Mouse (Mus musculus): ENCODE data around the gene Mrps5. TPM values are rescaled to one million over a fixed set of nuclear protein-coding genes. Genes with fewer than 3 reads are reported as not detected.

The Mrps5 gene
- 19.1 TPM for polyA plus RNA-seq (2014; fragmentation: Illumina TruSeq; extraction: RNeasy Lipid Tissue Mini Kit (QIAGEN cat#74804); ENCODE audit: low read depth, low replicate concordance)

DNA sequence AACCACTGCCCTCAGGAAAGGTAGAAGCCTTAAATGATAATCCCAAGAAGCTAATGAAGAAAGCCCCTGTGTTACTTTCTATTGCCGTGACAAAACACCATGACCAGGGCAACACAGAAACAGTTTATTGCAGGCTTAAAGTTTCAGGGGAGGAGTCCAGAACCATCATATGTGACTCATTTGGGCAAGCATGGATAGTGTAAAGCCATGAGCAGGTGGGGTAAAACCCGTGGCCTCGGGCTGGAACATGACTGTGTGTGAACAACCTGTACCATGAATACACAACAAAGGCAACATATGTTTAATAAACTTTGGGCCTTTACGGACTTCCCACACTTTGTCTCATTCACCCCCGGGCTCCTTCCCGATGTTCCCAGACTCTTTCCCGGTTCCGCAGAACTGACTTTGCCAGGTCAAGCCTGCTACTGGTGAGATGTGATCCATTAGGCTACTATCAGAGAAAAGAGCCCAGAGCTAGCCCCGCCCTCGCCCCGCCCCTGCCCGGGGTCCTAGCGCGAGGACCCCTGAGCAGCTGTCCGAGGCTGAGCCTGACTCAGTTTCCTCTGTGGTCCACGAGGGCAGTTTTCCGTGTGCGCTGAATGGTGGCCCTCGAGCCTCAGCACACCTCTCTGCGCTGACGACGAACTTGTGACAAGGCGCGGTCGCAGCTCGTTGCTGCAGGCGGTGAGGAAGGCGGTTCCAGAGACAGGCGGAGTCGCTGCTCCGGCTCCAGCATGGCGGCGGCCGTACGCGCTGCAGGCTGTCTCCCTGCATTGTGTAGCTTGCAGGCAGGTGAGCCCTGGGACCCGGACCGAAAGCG lies at the start of gene Mrps5, which contains the start of gene Zfp661:
Gene Mrps5, plus strand, starts transcription at position 529 of the 820 bp plus-strand sequence.
Gene Zfp661, minus strand, starts transcription at position 401 of the 820 bp plus-strand sequence.

DNA sequence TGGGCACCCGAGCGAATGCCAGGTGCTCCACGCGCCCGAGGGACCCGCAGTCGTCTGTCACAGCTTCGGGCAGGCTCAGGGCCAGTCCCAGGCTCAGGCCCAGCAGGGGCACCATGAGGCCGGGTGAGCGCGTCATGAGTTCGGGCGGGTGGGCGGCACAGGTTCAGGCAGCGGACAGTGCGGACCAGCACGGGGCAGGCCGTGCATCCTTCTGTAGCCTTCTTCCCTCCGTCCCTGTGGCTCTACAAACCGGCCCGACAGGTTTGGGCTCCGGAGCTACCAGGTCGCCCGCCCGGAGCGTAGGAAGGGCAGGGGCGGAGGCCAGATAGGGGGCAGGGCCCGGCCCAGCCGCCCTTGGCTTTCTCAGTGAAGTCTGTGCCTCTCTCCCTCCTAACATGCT lies 45.8 kb upstream of the Mrps5 start, which contains the start of gene Prom2:
Gene Prom2, minus strand, starts transcription at position 283 of the 400 bp plus-strand sequence.

DNA sequence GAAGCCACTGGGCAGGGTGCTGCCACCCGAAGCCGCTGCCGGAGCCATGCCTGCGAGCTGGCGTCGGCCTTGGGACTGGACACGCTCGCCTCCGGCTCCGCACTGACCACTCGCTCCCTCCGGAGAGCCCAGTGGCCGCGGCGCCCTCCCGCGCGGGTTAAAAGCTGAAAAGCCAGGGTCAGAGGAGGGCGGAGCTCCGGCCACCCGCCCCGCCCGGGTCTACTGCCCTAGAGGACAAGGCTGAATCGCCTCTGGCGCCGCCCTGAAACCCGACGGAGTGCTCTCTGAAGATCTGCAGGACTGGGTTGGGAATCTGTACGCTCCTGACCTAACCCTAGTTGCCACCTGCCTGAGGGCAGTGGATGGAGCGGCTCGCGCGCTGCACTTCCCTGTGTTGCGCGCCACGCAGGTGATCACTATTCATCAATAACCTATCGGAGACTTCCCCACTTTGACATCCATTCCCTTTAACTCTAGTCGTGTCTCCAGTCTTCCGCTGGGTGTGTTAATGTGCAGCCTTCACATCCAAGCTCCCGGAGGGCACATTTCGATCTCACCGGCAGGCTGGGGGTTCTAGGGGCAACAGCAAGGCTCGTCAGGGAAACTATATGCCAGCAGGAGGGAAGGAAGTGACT lies 69.2 kb downstream of the Mrps5 start, which contains the start of gene Mal:
Gene Mal, minus strand, starts transcription at position 610 of the 635 bp plus-strand sequence.

Other genes starting within 250 kb of the Mrps5 start
- not detected for gene Astl, start 248.6 kb upstream of the Mrps5 start, polyA plus RNA-seq (2014; fragmentation: Illumina TruSeq; extraction: RNeasy Lipid Tissue Mini Kit (QIAGEN cat#74804); ENCODE audit: low read depth, low replicate concordance)
- gene Adra2b, start 224.0 kb upstream of the Mrps5 start, polyA plus RNA-seq (2014; fragmentation: Illumina TruSeq; extraction: RNeasy Lipid Tissue Mini Kit (QIAGEN cat#74804); ENCODE audit: low read depth, low replicate concordance), result 0.95 TPM
- not detected for gene Gpat2, start 162.0 kb upstream of the Mrps5 start, polyA plus RNA-seq (2014; fragmentation: Illumina TruSeq; extraction: RNeasy Lipid Tissue Mini Kit (QIAGEN cat#74804); ENCODE audit: low read depth, low replicate concordance)
- gene Fahd2a, start 142.7 kb upstream of the Mrps5 start, polyA plus RNA-seq (2014; fragmentation: Illumina TruSeq; extraction: RNeasy Lipid Tissue Mini Kit (QIAGEN cat#74804); ENCODE audit: low read depth, low replicate concordance), result 14.3 TPM
- not detected for gene Kcnip3, start 65.1 kb upstream of the Mrps5 start, polyA plus RNA-seq (2014; fragmentation: Illumina TruSeq; extraction: RNeasy Lipid Tissue Mini Kit (QIAGEN cat#74804); ENCODE audit: low read depth, low replicate concordance)
- gene Prom2, start 45.8 kb upstream of the Mrps5 start, polyA plus RNA-seq (2014; fragmentation: Illumina TruSeq; extraction: RNeasy Lipid Tissue Mini Kit (QIAGEN cat#74804); ENCODE audit: low read depth, low replicate concordance), result not detected
- gene Zfp661, start 128 bp upstream of the Mrps5 start, polyA plus RNA-seq (2014; fragmentation: Illumina TruSeq; extraction: RNeasy Lipid Tissue Mini Kit (QIAGEN cat#74804); ENCODE audit: low read depth, low replicate concordance), result 3.2 TPM
- gene Mal, start 69.5 kb downstream of the Mrps5 start, polyA plus RNA-seq (2014; fragmentation: Illumina TruSeq; extraction: RNeasy Lipid Tissue Mini Kit (QIAGEN cat#74804); ENCODE audit: low read depth, low replicate concordance), result 0.61 TPM
- not detected for gene Mall, start 142.7 kb downstream of the Mrps5 start, polyA plus RNA-seq (2014; fragmentation: Illumina TruSeq; extraction: RNeasy Lipid Tissue Mini Kit (QIAGEN cat#74804); ENCODE audit: low read depth, low replicate concordance)
- gene Nphp1, start 201.7 kb downstream of the Mrps5 start, polyA plus RNA-seq (2014; fragmentation: Illumina TruSeq; extraction: RNeasy Lipid Tissue Mini Kit (QIAGEN cat#74804); ENCODE audit: low read depth, low replicate concordance), result 2.1 TPM
- gene Mtln, start 205.3 kb downstream of the Mrps5 start, polyA plus RNA-seq (2014; fragmentation: Illumina TruSeq; extraction: RNeasy Lipid Tissue Mini Kit (QIAGEN cat#74804); ENCODE audit: low read depth, low replicate concordance), result 20.9 TPM
- gene Bub1, start 244.6 kb downstream of the Mrps5 start, polyA plus RNA-seq (2014; fragmentation: Illumina TruSeq; extraction: RNeasy Lipid Tissue Mini Kit (QIAGEN cat#74804); ENCODE audit: low read depth, low replicate concordance), result not detected